Mouse (Mus musculus) adrenal gland, adult 8-10 months (tissue): ENCODE measurements around the gene Dgkb. TPM values are rescaled to one million over a fixed set of nuclear protein-coding genes. Genes with fewer than 3 reads are reported as not detected.

Experiments
- DNase-seq: peaks from one replicate; pipeline ENCODE4 v3.0.0; 2022
- total RNA-seq, 4 experiments: library from RNA; stranded (reverse); gene quantifications; 2 replicates each; pipeline ENCODE4 v1.2.4; 2022

The Dgkb gene
- total RNA-seq, 4 experiments from 2014 or later, result 6.5 to 12.6 (median 9.2) TPM

GRCm38 (mm10) chr12:37996417-37996946 lies 179.0 kb downstream of the Dgkb start:
- DNase-seq, result no peak

GRCm38 (mm10) chr12:38017674-38018073 lies 200.1 kb downstream of the Dgkb start:
- no peak for DNase-seq

GRCm38 (mm10) chr12:38047256-38047655 lies 229.7 kb downstream of the Dgkb start:
- DNase-seq, result no peak

- no peak for DNase-seq
Observed at GRCm38 (mm10) chr12:38088224-38088623, 270.7 kb downstream of the Dgkb start.

- DNase-seq, result peak; percentile 15
Observed at GRCm38 (mm10) chr12:38111928-38112327, 294.4 kb downstream of the Dgkb start.

GRCm38 (mm10) chr12:38114990-38115615 lies 297.6 kb downstream of the Dgkb start:
- DNase-seq, result no peak

- no peak for DNase-seq
Observed at GRCm38 (mm10) chr12:38123524-38123923, 306.0 kb downstream of the Dgkb start.

GRCm38 (mm10) chr12:38125297-38125696 lies 307.8 kb downstream of the Dgkb start:
- DNase-seq, result no peak

GRCm38 (mm10) chr12:38130209-38130915 lies 312.8 kb downstream of the Dgkb start:
- DNase-seq, result no peak

GRCm38 (mm10) chr12:38136379-38136778 lies 318.9 kb downstream of the Dgkb start:
- DNase-seq, result no peak

- no peak for DNase-seq
Observed at GRCm38 (mm10) chr12:38140039-38140438, 322.5 kb downstream of the Dgkb start.

GRCm38 (mm10) chr12:38232665-38233064 lies 415.1 kb downstream of the Dgkb start:
- no peak for DNase-seq

- no peak for DNase-seq
Observed at GRCm38 (mm10) chr12:38268856-38269255, 451.3 kb downstream of the Dgkb start.

GRCm38 (mm10) chr12:38301497-38301896 lies 484.0 kb downstream of the Dgkb start:
- no peak for DNase-seq

GRCm38 (mm10) chr12:38303841-38304240 lies 486.3 kb downstream of the Dgkb start:
- DNase-seq, result no peak

GRCm38 (mm10) chr12:38304245-38304644 lies 486.7 kb downstream of the Dgkb start:
- no peak for DNase-seq

GRCm38 (mm10) chr12:38309885-38310284 lies 492.4 kb downstream of the Dgkb start:
- DNase-seq, result no peak

- DNase-seq, result no peak
Observed at GRCm38 (mm10) chr12:38327729-38328271, 510.3 kb downstream of the Dgkb start.

GRCm38 (mm10) chr12:38328779-38329178 lies 511.3 kb downstream of the Dgkb start:
- DNase-seq, result no peak

GRCm38 (mm10) chr12:38342657-38343056 lies 525.1 kb downstream of the Dgkb start:
- DNase-seq, result peak; percentile 35

GRCm38 (mm10) chr12:38352481-38352880 lies 535.0 kb downstream of the Dgkb start:
- DNase-seq, result no peak

GRCm38 (mm10) chr12:38356386-38356785 lies 538.9 kb downstream of the Dgkb start:
- DNase-seq, result no peak

GRCm38 (mm10) chr12:38361491-38361890 lies 544.0 kb downstream of the Dgkb start:
- DNase-seq, result no peak

- no peak for DNase-seq
Observed at GRCm38 (mm10) chr12:38371597-38371996, 554.1 kb downstream of the Dgkb start.
